Mouse (Mus musculus): Measurements from ENCODE around the gene Mfrp. TPM values are rescaled to one million over a fixed set of nuclear protein-coding genes. Genes with fewer than 3 reads are reported as not detected.

Mfrp gene
- polyA plus RNA-seq, 1 experiment from 2014 or later, result not detected

GRCm38 (mm10) chr9:44079997-44080780 lies 21.3 kb upstream of the Mfrp start:
- Histone ChIP-seq H3K4me3 (no peak overlapping the region), H3K27ac (replicated peaks) (no peak overlapping the region), H3K4me1 (peaks cover 40% of the 10 kb centered on the region), H3K36me3 (no peaks in the 10 kb centered on the region), H3K9me3 (no peaks in the 10 kb centered on the region), H3K27me3 (peaks cover 67% of the 10 kb centered on the region), H3K4me2 (replicated peaks) (no peak overlapping the region), H3K9ac (replicated peaks) (no peak overlapping the region)
- ATAC-seq (ENCODE audit: low FRiP score, low read depth), result no peak
- 78% methylated on average over 10 of the region's 10 CpGs for WGBS

- no peak overlapping the region for H3K27ac ChIP-seq (replicated peaks)
- no peak overlapping the region for H3K4me2 ChIP-seq (replicated peaks)
- H3K9ac ChIP-seq (replicated peaks), result no peak overlapping the region
- no peaks in the 10 kb centered on the region for H3K36me3 ChIP-seq
- H3K4me3 ChIP-seq, result no peak overlapping the region
- H3K9me3 ChIP-seq, result no peaks in the 10 kb centered on the region
- WGBS, result 90% methylated on average over 5 of the region's 5 CpGs
- peaks cover 47% of the 10 kb centered on the region for H3K4me1 ChIP-seq
- peaks cover 74% of the 10 kb centered on the region for H3K27me3 ChIP-seq
- ATAC-seq (ENCODE audit: low FRiP score, low read depth), result no peak
Measured at GRCm38 (mm10) chr9:44080953-44081352, 20.6 kb upstream of the Mfrp start.

- WGBS, result 71% methylated on average over 5 of the region's 5 CpGs
- H3K4me3 ChIP-seq, result no peak overlapping the region
- ATAC-seq (ENCODE audit: low FRiP score, low read depth), result no peak
Measured at GRCm38 (mm10) chr9:44081581-44081980, 19.9 kb upstream of the Mfrp start.

GRCm38 (mm10) chr9:44082266-44082665 lies 19.3 kb upstream of the Mfrp start:
- Histone ChIP-seq H3K9ac (replicated peaks) (no peak overlapping the region), H3K4me1 (peaks cover 48% of the 10 kb centered on the region), H3K36me3 (no peaks in the 10 kb centered on the region), H3K27me3 (peaks cover 82% of the 10 kb centered on the region), H3K9me3 (no peaks in the 10 kb centered on the region), H3K4me3 (no peak overlapping the region), H3K27ac (replicated peaks) (no peak overlapping the region), H3K4me2 (replicated peaks) (no peak overlapping the region)
- WGBS, result 95% methylated on average over 5 of the region's 5 CpGs
- no peak for ATAC-seq (ENCODE audit: low FRiP score, low read depth)

More at GRCm38 (mm10) chr9:44081581-44081980, 19.9 kb upstream of the Mfrp start:
- Histone ChIP-seq H3K9me3 (no peaks in the 10 kb centered on the region), H3K9ac (replicated peaks) (no peak overlapping the region), H3K36me3 (no peaks in the 10 kb centered on the region), H3K27ac (replicated peaks) (no peak overlapping the region), H3K4me2 (replicated peaks) (no peak overlapping the region), H3K4me1 (peaks cover 50% of the 10 kb centered on the region), H3K27me3 (peaks cover 75% of the 10 kb centered on the region)

GRCm38 (mm10) chr9:44083392-44084121 lies 18.0 kb upstream of the Mfrp start:
- no peak overlapping the region for H3K27ac ChIP-seq (replicated peaks)
- H3K27me3 ChIP-seq, result peaks cover 87% of the 10 kb centered on the region
- H3K9me3 ChIP-seq, result no peaks in the 10 kb centered on the region
- H3K36me3 ChIP-seq, result no peaks in the 10 kb centered on the region
- H3K9ac ChIP-seq (replicated peaks), result 0 out of 2 replicates have a peak overlapping the region, but pooled peaks have one; percentile 11
- peak overlapping the region; percentile 98 for H3K4me2 ChIP-seq (replicated peaks)
- ATAC-seq (ENCODE audit: low FRiP score, low read depth), result no peak
- 8% methylated on average over 23 of the region's 23 CpGs for WGBS
- peaks cover 55% of the 10 kb centered on the region for H3K4me1 ChIP-seq
- H3K4me3 ChIP-seq, result peak overlapping the region; percentile 60

- 1% methylated on average over 14 of the region's 14 CpGs for WGBS
- peaks cover 48% of the 10 kb centered on the region for H3K4me1 ChIP-seq
- peaks cover 85% of the 10 kb centered on the region for H3K27me3 ChIP-seq
- H3K36me3 ChIP-seq, result no peaks in the 10 kb centered on the region
- peak overlapping the region; percentile 98 for H3K4me2 ChIP-seq (replicated peaks)
- peak; percentile 20; the same call in 1 of the 2 replicates for ATAC-seq (ENCODE audit: low FRiP score, low read depth)
- no peak overlapping the region for H3K27ac ChIP-seq (replicated peaks)
- H3K9me3 ChIP-seq, result no peaks in the 10 kb centered on the region
- peak overlapping the region; percentile 60 for H3K4me3 ChIP-seq
- peak overlapping the region; percentile 72; the same call in 1 of the 2 replicates for H3K9ac ChIP-seq (replicated peaks)
Measured at GRCm38 (mm10) chr9:44084236-44084635, 17.3 kb upstream of the Mfrp start.

GRCm38 (mm10) chr9:44084659-44085229 lies 16.8 kb upstream of the Mfrp start:
- Histone ChIP-seq H3K4me2 (replicated peaks) (peak overlapping the region; percentile 98), H3K4me1 (peaks cover 45% of the 10 kb centered on the region), H3K4me3 (peak overlapping the region; percentile 60), H3K27ac (replicated peaks) (no peak overlapping the region), H3K9me3 (no peaks in the 10 kb centered on the region), H3K9ac (replicated peaks) (peak overlapping the region; percentile 72), H3K27me3 (peaks cover 82% of the 10 kb centered on the region), H3K36me3 (no peaks in the 10 kb centered on the region)
- WGBS, result under 1% methylated on average over 62 of the region's 62 CpGs
- ATAC-seq (ENCODE audit: low FRiP score, low read depth), result peak; percentile 83

- peaks cover 80% of the 10 kb centered on the region for H3K27me3 ChIP-seq
- no peak for ATAC-seq (ENCODE audit: low FRiP score, low read depth)
- no peak overlapping the region for H3K27ac ChIP-seq (replicated peaks)
- WGBS, result 2% methylated on average over 10 of the region's 10 CpGs
- no peaks in the 10 kb centered on the region for H3K36me3 ChIP-seq
- H3K4me3 ChIP-seq, result peak overlapping the region; percentile 60
- H3K4me2 ChIP-seq (replicated peaks), result peak overlapping the region; percentile 98
- H3K4me1 ChIP-seq, result peaks cover 45% of the 10 kb centered on the region
- peak overlapping the region; percentile 72 for H3K9ac ChIP-seq (replicated peaks)
- no peaks in the 10 kb centered on the region for H3K9me3 ChIP-seq
Measured at GRCm38 (mm10) chr9:44085276-44085675, 16.3 kb upstream of the Mfrp start.

- Histone ChIP-seq H3K4me1 (peaks cover 43% of the 10 kb centered on the region), H3K27me3 (peaks cover 73% of the 10 kb centered on the region), H3K4me3 (peak overlapping the region; percentile 60; the same call in 1 of the 2 replicates), H3K27ac (replicated peaks) (no peak overlapping the region), H3K4me2 (replicated peaks) (peak overlapping the region; percentile 98), H3K36me3 (no peaks in the 10 kb centered on the region), H3K9ac (replicated peaks) (no peak overlapping the region), H3K9me3 (no peaks in the 10 kb centered on the region)
- 71% methylated on average over 15 of the region's 15 CpGs for WGBS
- no peak for ATAC-seq (ENCODE audit: low FRiP score, low read depth)
Measured at GRCm38 (mm10) chr9:44085741-44086665, 15.5 kb upstream of the Mfrp start.

GRCm38 (mm10) chr9:44086960-44087359 lies 14.6 kb upstream of the Mfrp start:
- no peak overlapping the region for H3K4me2 ChIP-seq (replicated peaks)
- H3K9me3 ChIP-seq, result no peaks in the 10 kb centered on the region
- no peak for ATAC-seq (ENCODE audit: low FRiP score, low read depth)
- no peaks in the 10 kb centered on the region for H3K36me3 ChIP-seq
- WGBS, result 53% methylated on average over 10 of the region's 10 CpGs
- H3K27me3 ChIP-seq, result peaks cover 68% of the 10 kb centered on the region
- no peak overlapping the region for H3K9ac ChIP-seq (replicated peaks)
- H3K27ac ChIP-seq (replicated peaks), result no peak overlapping the region
- no peak overlapping the region for H3K4me3 ChIP-seq
- H3K4me1 ChIP-seq, result peaks cover 35% of the 10 kb centered on the region

- Histone ChIP-seq H3K27me3 (peaks cover 59% of the 10 kb centered on the region), H3K27ac (replicated peaks) (no peak overlapping the region), H3K4me1 (peaks cover 35% of the 10 kb centered on the region), H3K36me3 (no peaks in the 10 kb centered on the region), H3K9ac (replicated peaks) (no peak overlapping the region), H3K4me2 (replicated peaks) (no peak overlapping the region), H3K9me3 (no peaks in the 10 kb centered on the region), H3K4me3 (no peak overlapping the region)
- ATAC-seq (ENCODE audit: low FRiP score, low read depth), result no peak
- WGBS, result 14% methylated on average over 15 of the region's 15 CpGs
Measured at GRCm38 (mm10) chr9:44087761-44088455, 13.6 kb upstream of the Mfrp start.

Measured in midbrain, embryonic 12.5 days (tissue).